7 mouse cellular contexts compared by ENCODE assay signal in genomic region chr13:3477997-3478728, GRCm38 (mm10). TPM values are rescaled to one million over a fixed set of nuclear protein-coding genes. Genes with fewer than 3 reads are reported as not detected.
DNase-seq lines count a peak whose midpoint lies in the region; ATAC-seq lines count a peak whose summit lies in the region.

No protein-coding gene starts in this region.

- no peak overlapping the region for H3K27ac ChIP-seq in limb, embryonic 11.5 days (replicated peaks; ENCODE audit: low read depth, low read length)
- no peak overlapping the region for H3K27ac ChIP-seq in midbrain, embryonic 12.5 days (replicated peaks)

- peak overlapping the region; percentile 73 for H3K4me2 ChIP-seq in limb, embryonic 11.5 days (ENCODE audit: low read depth, severe bottlenecking)
- peak overlapping the region; percentile 81 for H3K4me2 ChIP-seq in midbrain, embryonic 12.5 days (replicated peaks)

- peak overlapping the region; percentile 68 for H3K4me3 ChIP-seq in limb, embryonic 11.5 days (ENCODE audit: low read depth, low read length)
- H3K4me3 ChIP-seq in midbrain, embryonic 12.5 days: peak overlapping the region; percentile 73

- DNase-seq in adrenal gland, postnatal 14 days: peak; percentile 77
- DNase-seq in embryo, embryonic 10 days (ENCODE audit: low spot score): peak; percentile 92
- peak; percentile 42 to 51 for DNase-seq in heart, adult 18-20 months
- peak; percentile 42 to 43 for DNase-seq in kidney, adult 8-10 months
- DNase-seq in limb, embryonic 11.5 days (ENCODE audit: low spot score): peak; percentile 90
- peak; percentile 48 to 61 for DNase-seq in spleen, adult 18-20 months

- H3K9ac ChIP-seq in limb, embryonic 11.5 days (ENCODE audit: low read length): peak overlapping the region; percentile 65
- peak overlapping the region; percentile 66 for H3K9ac ChIP-seq in midbrain, embryonic 12.5 days (replicated peaks)

- peak; percentile 96 for ATAC-seq in limb, embryonic 11.5 days (ENCODE audit: insufficient number of reproducible peaks, low FRiP score, low TSS enrichment, low read depth)
- peak; percentile 98 for ATAC-seq in midbrain, embryonic 12.5 days (ENCODE audit: low FRiP score, low read depth)

- WGBS in limb, embryonic 11.5 days: 2% methylated on average over 41 of the region's 45 CpGs
- WGBS in midbrain, embryonic 12.5 days: 1% methylated on average over 38 of the region's 45 CpGs

- peaks cover 2% of the 10 kb centered on the region; the same call in 1 of the 2 replicates for H3K4me1 ChIP-seq in limb, embryonic 11.5 days (ENCODE audit: control insufficient read depth, insufficient read depth, low read length)
- H3K4me1 ChIP-seq in midbrain, embryonic 12.5 days: peaks cover 3% of the 10 kb centered on the region; the same call in 1 of the 2 replicates

- H3K9me3 ChIP-seq in limb, embryonic 11.5 days (ENCODE audit: control insufficient read depth, low read length): no peaks in the 10 kb centered on the region
- H3K9me3 ChIP-seq in midbrain, embryonic 12.5 days: no peaks in the 10 kb centered on the region

- no peaks in the 10 kb centered on the region for H3K27me3 ChIP-seq in limb, embryonic 11.5 days (ENCODE audit: control insufficient read depth, insufficient read depth, low read length)
- H3K27me3 ChIP-seq in midbrain, embryonic 12.5 days: no peaks in the 10 kb centered on the region

- no peaks in the 10 kb centered on the region for H3K36me3 ChIP-seq in limb, embryonic 11.5 days (ENCODE audit: control insufficient read depth, insufficient read depth, low read length)
- 0 out of 2 replicates have a peak, but pooled peaks cover 6% of the 10 kb centered on the region for H3K36me3 ChIP-seq in midbrain, embryonic 12.5 days

RNA-seq across cellular contexts. Expression of gene Gdi2, which starts 59.7 kb away (rescaled TPM):
- total RNA-seq in adrenal gland, postnatal 14 days (2021): 344 and 376 TPM in 2 replicates
- 100 to 1,000 TPM; 263 to 287 TPM for total RNA-seq in heart, adult 18-20 months (2021)
- polyA plus RNA-seq in limb, embryonic 11.5 days (2014; fragmentation: Nextera tagmentation; extraction: Ambion mirVana): 487 and 510 TPM in 2 replicates
- 416 and 429 TPM in 2 replicates for polyA plus RNA-seq in midbrain, embryonic 12.5 days (2016; fragmentation: Nextera tagmentation; extraction: Ambion mirVana)
